Mouse (Mus musculus) adrenal gland, adult 18-20 months (tissue): ENCODE data around the gene Marcksl1. TPM values are rescaled to one million over a fixed set of nuclear protein-coding genes. Genes with fewer than 3 reads are reported as not detected.

Experiments
- DNase-seq, 2 experiments: peaks; one replicate each; pipeline ENCODE4 v3.0.0; 2021 to 2022; ENCODE audit warnings: low spot score in 2 of 2
- long read RNA-seq, 2 experiments: library from polyadenylated mRNA; stranded (forward); transcript quantifications; one replicate each; pipeline ENCODE4 v2.0.0; 2021
- total RNA-seq, 2 experiments: library from RNA; stranded (reverse); gene quantifications; 1 replicate in 1 of 2; 2 replicates in 1 of 2; pipeline ENCODE4 v1.2.3; 2021

The Marcksl1 gene
- 10 to 100 TPM; 29.3 to 30.4 TPM for total RNA-seq
- long read RNA-seq, experiment 1, transcript Marcksl1-201 (2 exons, 1,605 nt), result major isoform, 43 of 44 reads
- long read RNA-seq, experiment 1, partial matches to known transcripts, result 0 of 44 reads
- long read RNA-seq, experiment 1, other reads (novel, unspliced or antisense), result 1 of 44 reads
- long read RNA-seq, experiment 2, transcript Marcksl1-201 (2 exons, 1,605 nt), result major isoform, 79 of 85 reads
- long read RNA-seq, experiment 2, partial matches to known transcripts, result 6 of 85 reads
- long read RNA-seq, experiment 2, other reads (novel, unspliced or antisense), result 0 of 85 reads

DNA sequence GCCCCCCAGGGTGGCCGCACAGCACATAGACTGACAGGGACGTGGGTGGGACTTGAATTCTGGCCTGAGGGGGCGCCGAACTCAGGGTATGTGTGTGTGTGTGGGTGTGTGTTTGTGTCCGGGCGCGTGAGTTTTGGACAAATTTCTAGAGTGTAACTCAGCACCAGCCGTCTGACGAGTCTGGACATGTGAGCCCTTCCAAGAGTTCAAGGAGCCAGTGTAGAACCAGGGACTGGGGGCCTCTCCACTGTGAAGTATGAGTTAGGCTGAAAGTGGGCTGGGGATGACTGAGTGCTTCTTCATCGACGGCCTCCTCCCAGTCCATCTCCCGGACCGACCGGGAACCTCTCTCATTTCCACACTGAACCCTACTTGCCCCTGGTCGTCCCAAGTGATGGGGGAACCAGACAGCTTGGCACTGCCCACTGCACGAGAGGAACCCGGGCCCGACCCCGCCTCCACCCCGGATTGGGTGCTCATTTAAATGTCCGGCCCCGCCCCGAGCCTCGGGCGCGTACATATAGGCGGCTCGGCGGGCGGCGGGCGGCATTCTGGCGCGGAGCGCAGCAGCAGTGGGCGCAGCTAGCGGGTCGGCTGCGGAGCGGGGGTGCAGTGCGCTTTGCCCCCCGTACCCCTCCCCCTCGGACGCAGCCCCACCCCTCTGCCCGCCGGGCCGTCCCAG is at the start of gene Marcksl1:
Gene Marcksl1, plus strand, starts transcription at position 496 of the 682 bp plus-strand sequence.
- peak; percentile 79 to 83 for DNase-seq

DNA sequence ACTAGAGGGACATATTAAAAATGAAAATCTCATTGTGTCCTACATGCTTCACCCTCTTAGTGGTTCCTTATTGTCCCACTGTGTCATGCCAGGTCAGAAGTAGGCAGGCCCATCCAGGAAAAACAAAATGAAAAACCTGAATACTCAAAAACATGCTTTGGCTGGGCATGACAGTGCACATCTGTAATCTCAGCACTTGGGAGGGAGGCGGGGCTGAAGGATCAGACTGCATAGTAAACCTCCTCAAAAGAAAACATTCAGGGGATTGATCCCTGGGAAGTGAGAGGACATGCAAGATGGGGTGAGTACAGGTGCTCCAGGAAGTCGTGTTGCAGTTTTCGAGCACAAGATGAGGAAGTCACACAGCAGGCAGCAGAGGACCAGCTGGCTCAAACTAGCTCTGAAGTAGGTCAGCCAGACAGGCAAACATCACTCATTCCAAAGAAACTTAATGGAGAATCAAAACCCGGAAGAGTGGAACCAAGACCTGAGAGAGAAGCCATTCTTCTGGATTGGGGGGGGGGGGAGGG is 49.0 kb upstream of the Marcksl1 start:
- no peak for DNase-seq

DNA sequence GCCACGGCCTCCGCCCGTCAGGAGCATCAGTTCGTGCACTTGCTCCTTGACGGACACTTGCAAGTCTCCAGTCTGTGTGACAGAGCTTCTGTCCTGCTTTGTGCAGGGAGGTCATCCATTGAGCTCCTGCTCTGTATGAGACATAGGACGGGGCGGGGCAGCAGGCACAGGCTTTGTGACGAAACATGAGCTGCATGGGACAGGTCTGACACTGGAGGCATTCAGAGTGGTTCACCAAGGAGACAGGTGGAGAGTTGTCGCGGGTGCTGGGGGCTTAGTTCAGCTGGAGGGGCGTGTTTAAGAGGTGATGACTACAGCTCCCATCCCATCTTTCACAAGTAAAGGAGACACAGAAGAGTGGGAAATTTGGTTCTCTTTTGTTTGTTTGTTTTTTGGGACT is 37.3 kb upstream of the Marcksl1 start:
- DNase-seq, result no peak

DNA sequence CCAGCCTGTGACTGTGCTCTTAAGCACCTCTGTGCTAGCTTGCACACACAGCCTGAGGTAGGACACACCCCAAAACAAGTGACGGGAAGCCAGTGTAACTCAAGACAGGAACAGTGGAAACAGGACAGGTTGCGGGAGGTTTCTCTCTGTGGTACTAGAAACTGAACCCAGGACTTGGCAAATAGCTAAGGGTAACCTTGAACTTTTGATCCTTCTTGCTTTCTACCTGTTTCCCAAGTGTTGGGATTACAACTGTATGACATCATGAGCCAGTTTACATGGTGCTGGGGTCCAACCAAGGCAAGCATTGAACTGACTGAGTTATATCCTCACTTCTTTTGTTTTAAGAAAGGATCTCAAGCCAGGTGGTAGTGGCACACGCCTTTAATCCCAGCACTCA is 33.5 kb upstream of the Marcksl1 start:
- DNase-seq, result no peak

DNA sequence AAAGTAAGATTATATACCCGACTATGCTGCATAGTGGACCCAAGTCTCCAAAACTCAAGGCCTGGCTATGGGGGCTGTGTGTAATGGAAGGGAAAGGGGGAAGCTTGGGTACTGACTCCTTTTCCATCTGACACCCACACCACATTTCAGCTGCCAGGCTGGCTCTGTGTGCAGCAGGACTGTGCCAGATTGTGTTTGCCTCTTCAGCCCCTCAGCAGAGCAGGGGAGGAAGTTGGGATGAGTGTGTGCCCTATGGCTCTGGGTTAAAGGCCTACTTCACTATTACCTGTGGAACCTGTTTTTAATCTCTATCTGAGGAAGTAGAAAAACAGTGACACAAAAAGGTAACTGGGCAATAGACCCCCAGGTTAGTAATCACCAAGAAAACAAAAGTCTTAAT is 32.3 kb upstream of the Marcksl1 start:
- DNase-seq, result no peak

DNA sequence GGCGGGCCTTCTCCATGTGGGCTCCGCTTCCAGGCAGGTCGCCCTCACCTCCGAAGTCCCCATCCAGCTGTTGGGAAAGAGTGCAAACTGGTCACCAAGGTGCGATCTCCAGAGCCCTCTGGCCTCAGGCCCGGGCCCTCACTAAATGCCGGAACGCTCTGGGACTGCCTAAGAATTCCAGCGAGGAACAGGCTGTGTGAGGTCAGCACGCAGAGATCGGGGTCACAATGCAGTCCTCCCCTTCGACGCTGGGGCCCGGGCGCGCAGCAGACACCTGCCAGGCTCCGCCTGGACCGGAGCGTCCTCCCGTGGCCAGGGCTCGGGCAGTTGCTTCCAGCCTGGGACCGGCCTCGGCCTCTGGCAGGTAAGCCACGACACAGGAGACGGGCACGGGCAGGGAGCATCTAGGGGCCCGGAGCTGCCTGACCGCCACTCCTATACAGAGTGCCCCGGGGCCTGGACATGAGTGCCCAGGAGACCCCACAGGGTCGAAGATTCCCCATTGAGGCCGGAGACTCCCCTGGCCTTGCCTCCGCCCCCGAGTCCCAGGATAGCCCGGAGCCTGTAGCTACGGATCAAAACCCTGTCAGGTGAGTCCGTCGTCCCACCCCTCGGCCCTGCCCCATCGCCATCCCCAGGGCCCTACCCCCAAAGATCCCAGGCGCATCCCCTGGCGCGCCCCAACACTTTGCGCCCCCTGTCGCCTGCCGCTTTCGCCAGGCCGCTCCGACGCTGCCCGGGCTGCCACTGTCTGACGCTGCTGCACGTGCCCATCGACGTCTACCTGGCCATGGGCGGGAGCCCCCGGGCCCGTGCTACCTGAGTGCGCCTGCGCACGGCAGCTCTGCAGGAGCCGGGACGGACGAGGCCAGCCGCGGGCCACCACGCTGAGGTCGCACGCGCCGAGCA is 22.2 kb upstream of the Marcksl1 start, which contains the start of the genes Tssk3 and Fam229a:
Gene Tssk3, minus strand, starts transcription at position 51 of the 909 bp plus-strand sequence.
Gene Fam229a, plus strand, starts transcription at position 219 of the 909 bp plus-strand sequence.
- DNase-seq, result no peak

DNA sequence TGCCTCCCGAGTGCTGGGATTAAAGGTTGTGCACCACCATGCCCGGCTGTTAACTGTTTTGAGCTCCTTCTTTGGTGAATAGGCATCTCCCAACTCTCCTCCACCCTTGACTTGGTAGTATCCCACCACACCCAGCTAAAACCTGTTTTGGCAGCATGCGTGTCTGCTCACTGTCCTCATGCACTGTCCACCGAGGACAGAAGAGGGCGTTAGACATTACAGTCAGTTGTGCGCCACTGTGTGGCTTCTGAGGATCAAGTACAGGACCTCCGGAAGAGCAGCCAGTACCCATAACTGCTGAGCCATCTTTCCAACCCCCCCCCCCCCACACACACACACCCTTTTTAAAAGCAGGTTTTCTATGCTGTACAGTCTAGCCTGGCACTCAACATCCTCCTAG is 18.7 kb upstream of the Marcksl1 start:
- no peak for DNase-seq

DNA sequence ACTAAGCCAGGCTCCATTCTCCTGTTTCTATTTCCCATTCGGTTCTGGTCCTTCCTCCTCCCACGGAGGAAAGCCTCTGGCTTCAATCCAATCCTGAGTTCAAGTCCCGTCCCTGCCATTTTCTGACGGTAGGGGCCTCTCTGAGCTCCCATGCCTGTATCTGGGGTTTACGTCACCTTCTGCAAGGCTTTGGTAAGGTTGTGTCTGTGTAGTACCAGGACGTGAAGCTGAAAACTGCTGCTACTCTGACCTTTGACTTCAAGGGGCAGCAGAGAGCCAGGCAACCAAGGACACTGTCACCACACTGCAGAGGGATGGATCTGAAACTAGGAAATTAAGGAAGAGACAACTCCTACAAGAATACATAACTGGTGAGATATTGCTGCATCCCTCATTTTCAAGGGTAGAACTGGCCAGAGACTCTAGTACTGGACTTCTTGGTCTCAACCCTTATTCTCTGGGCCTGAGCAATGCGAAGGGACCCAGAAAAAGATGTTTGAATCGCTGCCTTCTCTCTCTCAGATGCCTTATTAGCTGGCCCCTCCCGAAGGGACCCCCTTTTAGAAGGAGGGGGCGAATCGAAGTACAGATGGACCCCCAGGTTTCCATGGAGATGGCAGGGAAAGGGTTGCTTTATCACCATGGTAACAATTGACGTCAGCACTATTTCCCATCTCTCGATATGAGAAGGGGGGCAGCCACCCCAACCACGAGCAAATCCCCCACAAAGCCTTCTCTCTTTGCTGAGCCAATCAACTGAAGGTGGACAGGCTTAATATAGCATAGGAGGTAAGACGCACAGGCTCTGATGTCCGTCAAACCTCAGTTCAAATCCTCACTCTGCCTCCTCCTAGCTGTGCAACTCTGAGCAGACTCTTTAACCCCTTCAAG is 17.5 kb upstream of the Marcksl1 start:
- no peak for DNase-seq

DNA sequence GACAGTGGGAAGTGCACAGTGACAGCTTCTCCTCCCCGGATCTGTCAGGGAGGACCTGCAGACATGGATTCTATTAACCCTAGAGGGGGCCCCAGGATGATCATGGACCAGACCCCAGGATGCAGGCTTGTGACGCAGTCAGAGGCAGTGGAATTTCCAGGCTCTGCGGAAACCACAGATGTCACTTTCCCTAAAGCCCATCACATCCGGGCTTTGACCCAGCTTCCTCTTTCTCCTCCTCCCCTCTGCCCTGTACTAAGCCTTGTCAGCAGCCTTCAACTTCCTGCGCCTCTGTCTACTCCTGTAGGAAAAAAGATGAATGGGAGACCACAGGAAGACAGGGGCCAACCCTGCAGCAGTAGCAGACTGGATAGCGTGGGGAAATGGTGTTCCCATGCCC is 16.8 kb upstream of the Marcksl1 start:
- no peak for DNase-seq

DNA sequence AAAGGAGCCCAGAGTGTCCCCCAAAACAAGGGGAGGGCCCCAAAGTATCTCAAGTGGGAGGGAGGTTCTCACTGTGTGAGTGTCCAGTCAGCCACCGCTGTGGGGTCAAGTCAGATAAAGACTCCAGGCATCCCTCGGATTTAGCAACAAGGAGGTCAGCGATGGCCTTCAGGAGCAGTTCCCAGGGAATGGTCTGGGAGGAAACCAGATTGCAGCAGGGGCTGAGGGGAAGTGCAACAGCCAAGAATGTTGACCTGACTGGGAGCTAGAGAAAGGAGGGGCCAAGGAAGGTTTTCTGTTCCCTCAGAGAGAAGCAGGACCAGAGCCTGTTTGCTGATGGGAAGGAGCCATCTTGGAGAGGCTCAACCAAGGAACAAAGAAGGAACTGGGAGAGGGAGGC is 14.4 kb upstream of the Marcksl1 start:
- no peak for DNase-seq

DNA sequence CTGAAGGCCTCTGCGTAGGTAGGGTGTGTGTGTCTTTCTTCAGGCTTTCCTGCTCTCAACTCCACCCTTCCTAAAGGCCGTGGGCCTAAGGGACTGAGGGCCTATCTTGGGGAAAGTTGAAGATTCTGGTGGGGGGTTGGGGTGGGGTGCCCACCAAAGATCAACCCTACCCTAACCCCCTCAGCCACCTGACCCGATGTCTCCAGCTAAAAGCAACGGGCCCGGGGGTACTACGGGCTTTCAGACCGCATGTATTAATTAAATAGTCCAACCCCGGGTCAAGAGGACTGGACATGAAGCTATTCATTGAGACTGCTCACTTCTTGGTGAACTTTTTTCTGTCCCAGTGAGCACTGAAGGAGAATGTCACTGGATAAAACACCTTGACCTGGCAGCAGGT is 13.4 kb upstream of the Marcksl1 start:
- no peak for DNase-seq

DNA sequence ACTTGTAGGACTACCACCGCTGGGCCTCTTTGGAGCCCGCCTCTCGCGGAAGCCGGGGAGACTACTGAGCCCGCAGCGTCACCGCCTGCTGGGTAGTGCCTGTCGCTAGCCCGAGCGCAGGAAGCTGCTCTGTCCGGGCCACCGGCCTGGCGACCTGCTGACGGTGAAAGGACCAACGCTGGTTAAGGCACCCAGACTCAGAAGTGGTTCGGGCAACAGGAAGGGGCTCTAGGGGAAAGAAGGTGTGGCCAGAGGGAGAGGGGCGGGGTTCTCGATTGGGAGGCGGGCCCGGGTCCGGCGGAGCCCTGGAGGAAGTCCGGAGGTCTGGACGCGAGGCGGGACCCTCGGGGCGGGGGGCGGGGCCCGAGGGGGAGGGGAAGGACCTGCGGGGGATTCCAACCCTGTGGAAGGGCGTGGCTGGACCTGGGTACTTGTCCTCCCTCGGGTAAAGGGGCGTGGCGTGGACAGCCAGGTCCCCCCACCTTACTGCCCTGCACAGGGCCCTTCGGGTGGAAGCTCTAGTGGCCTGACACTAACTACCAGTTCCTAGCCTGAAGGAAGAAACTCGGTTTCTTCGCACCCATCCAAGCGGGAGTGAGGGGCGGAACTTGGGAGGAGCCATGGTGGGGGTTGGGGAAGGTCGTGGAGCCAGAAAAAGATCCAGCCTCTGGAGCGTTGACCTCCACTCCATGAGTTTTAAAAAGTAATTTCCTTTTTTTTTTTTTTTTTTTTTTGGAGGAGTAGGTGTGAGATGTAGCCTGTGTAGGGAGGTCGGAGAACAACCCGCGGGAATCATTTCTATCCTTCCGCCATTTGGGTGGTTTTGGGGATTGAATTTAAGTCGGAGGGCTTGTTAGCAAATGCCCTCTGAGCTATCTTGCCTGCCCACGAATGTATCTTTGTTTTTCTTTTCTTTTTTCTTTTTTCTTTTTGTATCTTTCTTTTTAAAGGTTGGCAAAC is 12.5 kb upstream of the Marcksl1 start:
- DNase-seq, result peak; percentile 81 to 88

DNA sequence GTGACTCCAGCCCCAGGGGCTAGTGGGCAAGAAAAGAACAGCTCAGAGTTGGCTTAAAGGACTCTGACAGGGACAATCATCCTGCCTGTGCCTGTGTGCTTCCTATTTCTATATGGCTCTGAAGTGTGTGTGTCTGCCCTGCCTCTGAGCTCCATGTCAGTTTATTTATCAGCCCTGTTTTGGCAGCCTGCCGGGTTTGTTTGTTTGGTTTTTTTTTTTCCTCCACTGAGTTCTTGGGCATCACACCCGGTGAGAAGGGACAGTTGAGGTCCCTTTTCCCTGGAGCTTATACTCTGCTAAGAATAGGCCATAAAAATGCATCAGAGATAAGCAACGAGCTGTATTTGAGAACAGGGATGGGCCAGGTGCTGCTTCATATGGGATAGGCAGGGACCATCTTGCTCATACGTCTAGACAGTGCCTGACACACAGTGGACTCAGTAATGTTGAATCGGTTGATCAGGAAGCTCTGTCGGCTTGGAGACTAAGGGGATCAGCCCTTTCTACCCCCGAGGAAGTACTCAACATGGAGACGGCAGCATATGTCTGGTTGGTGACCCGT is 11.0 kb upstream of the Marcksl1 start:
- no peak for DNase-seq

DNA sequence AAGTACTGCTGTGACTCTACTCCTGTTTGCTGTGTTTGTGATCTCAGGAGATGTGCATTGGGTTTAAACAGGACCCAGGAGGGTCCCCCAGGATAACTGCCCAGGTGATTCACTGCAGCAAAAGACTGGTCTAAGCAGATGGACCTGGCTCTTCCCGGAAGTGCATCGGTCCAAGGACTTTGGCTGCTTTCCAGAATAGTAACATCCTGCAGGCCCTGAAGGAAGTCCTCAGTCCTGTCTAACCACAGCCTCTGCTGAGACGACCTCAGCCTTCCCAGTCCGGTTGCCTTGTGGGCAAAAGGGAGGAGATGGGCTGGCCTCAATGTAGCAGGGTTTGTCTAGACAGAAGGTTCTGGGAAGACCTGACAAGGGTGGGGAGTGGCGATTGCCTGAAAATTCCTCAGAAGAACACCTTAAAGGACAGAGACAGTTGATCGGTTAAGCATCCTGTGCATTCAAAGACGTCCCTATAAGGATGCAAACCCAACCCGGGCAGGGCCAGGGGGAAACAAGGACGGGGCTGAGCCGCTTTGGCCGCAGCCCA is 10.4 kb upstream of the Marcksl1 start:
- DNase-seq, result no peak

DNA sequence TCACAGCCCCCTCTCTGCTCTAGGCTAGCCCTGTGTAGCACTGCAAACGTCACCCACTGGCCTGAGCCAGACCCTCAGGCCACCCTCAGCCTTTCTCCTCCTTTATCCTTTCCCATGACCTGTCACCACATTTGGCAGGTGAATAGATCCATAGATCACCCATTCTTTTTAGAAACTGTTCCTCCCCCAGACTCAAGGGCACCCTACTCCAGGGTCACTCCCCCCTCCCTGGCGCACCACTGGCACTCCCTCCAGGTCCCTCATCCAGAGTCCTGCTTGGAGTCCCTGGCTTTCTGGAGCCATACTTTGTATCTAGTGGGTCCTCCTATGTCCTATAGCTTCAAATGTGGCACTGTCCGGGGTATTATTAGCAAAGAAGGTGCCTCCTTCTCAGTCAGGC is 7.9 kb upstream of the Marcksl1 start:
- no peak for DNase-seq

DNA sequence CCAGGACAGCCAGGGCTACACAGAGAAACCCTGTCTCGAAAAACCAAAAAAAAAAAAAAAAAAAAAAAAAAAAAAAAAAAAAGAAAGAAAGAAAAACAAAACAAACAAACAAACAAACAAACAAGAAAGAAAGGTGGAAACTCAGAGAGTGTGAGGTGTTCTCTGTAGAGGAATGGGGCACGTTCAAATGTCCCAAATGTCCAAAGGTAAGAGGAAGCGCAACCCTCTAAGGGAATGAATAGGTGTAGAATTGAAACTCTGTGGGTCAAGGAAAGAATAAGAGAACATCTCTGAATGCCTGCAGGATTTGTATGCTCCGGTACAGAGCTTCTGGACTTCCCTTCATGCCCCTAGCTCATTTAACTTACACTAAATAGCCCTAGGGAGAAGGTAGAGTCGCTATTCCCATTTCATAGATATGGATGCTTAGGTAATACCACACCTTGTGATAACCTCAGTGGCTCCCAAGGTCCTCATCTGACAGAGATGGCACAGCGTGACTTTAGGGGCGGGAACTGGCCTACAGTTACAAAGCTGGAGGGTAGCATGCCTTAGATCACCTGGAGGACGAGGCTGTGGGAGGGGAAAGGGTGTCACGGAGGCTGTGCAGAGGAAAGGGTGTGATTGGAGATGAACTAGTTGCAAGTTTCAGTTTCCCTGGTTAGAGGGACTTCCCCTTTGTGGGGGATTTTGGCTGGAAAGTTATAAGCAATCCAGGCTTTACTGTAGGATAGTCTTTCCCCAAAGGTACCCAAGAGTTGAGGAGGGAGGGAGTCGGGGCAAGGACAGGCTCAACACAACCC is 5.7 kb upstream of the Marcksl1 start:
- DNase-seq, result no peak

DNA sequence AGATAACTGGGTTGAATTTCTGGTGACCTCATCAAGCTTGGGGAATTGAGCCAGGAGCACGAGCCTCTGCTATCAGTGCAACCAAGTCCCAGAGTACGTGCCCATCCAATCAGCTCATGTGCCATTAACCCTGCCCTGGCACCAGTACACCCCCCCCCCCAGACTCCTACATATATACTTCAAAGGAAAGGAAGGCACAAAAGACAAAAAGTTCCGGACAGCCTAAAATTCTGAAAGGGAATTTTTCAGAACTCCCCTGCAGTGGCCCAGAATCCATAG is 5.2 kb upstream of the Marcksl1 start:
- no peak for DNase-seq
